Mouse (Mus musculus) cerebellum, adult 2 months (tissue): ENCODE measurements around the gene Sp3.
"Not testable (repeated sequence)": the region's sequence is repeated elsewhere in the genome, so short reads cannot be mapped to it uniquely, and the experiment has no call there.

Source experiments
- CTCF ChIP-seq: fragments of 200-500 bp; IDR thresholded peaks from 2 replicates; pipeline ENCODE4 v1.5.1; 2011; ENCODE audit warnings: low read depth, mild to moderate bottlenecking, control low read depth, low read length, moderate library complexity, borderline replicate concordance; ENCODE audit not compliant: insufficient read depth
- POLR2A ChIP-seq: fragments of 200-500 bp; IDR thresholded peaks from 2 replicates; pipeline ENCODE4 v1.6.1; 2011; ENCODE audit warnings: low read length, control low read depth, borderline replicate concordance; ENCODE audit not compliant: insufficient read depth

DNA sequence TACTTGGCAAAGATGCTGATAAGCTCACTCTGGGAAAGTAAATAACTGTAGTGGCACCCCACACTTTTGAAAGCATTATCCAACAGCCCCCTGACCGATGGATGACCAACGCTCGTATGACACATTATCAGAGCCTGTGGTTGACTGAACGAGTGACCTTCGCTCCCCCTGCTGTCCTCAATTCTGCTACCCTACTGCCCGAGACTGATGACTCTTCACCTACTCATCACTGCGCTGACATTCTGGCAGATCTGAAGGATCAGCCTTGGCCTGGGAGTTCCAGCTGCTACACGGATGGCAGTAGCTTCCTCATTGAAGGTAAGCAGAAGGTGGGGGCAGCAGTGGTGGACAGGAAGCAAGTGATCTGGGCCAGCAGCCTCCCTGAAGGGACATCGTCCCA, 33.8 kb upstream of the Sp3 start:
- not testable (repeated sequence) for TF ChIP-seq POLR2A, CTCF
